Mouse (Mus musculus): Measurements from ENCODE around the gene Pax6.

DNA sequence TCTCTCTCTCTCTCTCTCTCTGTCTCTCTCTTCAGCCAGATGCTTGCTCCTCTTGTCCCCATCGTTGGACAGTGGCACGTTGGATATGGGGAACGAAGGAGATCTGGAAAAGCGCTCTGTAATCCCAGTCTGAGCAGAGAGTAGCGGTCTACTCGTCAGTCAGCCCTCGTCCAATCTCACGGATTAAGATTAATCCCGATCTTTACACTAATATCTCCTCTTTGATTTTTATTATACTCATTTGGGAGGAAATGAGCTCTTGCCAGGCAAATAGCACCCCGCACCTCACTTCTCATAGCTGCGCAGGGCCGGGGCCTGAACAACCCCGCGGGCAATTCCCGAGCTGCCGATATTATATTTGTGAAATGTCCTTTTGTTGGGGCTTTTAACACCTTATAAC, 6.6 kb upstream of the Pax6 start:
- TF ChIP-seq CTCF (IDR thresholded peaks at IDR 0.05; ENCODE audit: borderline replicate concordance, insufficient read depth, low read depth, low read length) (no peak), POLR2A (IDR thresholded peaks at IDR 0.05; ENCODE audit: borderline replicate concordance, insufficient read depth, low read length) (no peak)
